Mouse (Mus musculus) liver, embryonic 14 days (tissue): ENCODE measurements around the gene Esp16. TPM values are rescaled to one million over a fixed set of nuclear protein-coding genes. Genes with fewer than 3 reads are reported as not detected.

Experiments used
- polyA plus RNA-seq: library from polyadenylated mRNA; depleted of rRNA; stranded (reverse); fragments of >200 nt; gene quantifications from 2 replicates; pipeline ENCODE4 v1.2.3, GENCODE M21; 2012; rRNA removed

The Esp16 gene
- not detected in 2 replicates for polyA plus RNA-seq

DNA sequence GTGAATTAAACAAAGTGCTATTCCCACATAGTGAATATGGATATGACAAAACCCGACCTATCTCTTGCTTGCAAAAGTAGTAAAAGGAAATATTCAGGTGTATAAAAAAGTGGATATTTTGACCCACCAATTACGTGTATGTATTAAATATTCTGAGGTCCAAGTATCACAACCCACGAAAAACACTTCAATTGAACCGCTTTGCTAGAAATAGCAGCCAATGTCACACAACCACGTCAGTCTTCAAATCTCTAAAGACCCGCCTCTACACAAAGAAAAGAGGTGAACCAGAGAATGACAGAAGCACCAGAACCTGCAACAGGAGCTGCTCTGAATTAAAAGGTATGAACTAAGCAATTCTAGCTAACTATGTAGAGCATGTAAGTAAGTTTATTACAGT, at the start of gene Esp16:
Gene Esp16, plus strand, starts transcription at position 301 of the 400 bp plus-strand sequence.

Other genes with a start within 250 kb of the Esp16 start
- not detected in 2 replicates for gene Esp18, start 129.8 kb upstream of the Esp16 start, polyA plus RNA-seq
- gene Esp15, start 104.8 kb downstream of the Esp16 start, polyA plus RNA-seq = not detected in 2 replicates